Mouse (Mus musculus): Measurements from ENCODE around the gene Fam120a.

- TF ChIP-seq RAD21 (IDR thresholded peaks at IDR 0.05; ENCODE audit: low read depth, low read length) (no peak), POLR2A (IDR thresholded peaks at IDR 0.05; ENCODE audit: control insufficient read depth in 1 of 2, insufficient read depth in 1 of 2, low read depth in 1 of 2, low read length in 2 of 2, poor library complexity in 1 of 2) (no peak), NRF1 (IDR thresholded peaks at IDR 0.05; ENCODE audit: insufficient read depth, low read depth, low read length, poor library complexity, severe bottlenecking) (no peak), CTCF (IDR thresholded peaks at IDR 0.05 in 2 of 3, conservative IDR thresholded peaks at IDR 0.05 in 1 of 3; ENCODE audit: control insufficient read depth in 1 of 3, insufficient read depth in 1 of 3, low read depth in 2 of 3, low read length in 3 of 3, poor library complexity in 1 of 3, severe bottlenecking in 1 of 3) (no peak), GATA1 (IDR thresholded peaks at IDR 0.05; ENCODE audit: low read depth, low read length) (no peak), GABPA (IDR thresholded peaks at IDR 0.05; ENCODE audit: low read depth, low read length) (no peak), USF1 (IDR thresholded peaks at IDR 0.05; ENCODE audit: low read depth, low read length) (no peak), MEF2A (IDR thresholded peaks at IDR 0.05; ENCODE audit: extremely low read depth, insufficient replicate concordance, low read depth, low read length, poor library complexity, severe bottlenecking) (no peak)
Observed at GRCm38 (mm10) chr13:48974699-48975098, 6.9 kb upstream of the Fam120a start.

Data from MEL (cell line).